In genomic region chr16:7265715-7266114, GRCm38 (mm10) we compare ENCODE assay signal across 19 mouse cellular contexts.
A peak's percentile ranks its signal among the peaks of the same experiment; 100 is the strongest.
DNase-seq lines count a peak whose midpoint lies in the region; ATAC-seq and TF ChIP-seq lines count a peak whose summit lies in the region.
"Had no signal": no experiment of that assay in that cellular context is flagged by ENCODE, and none has a peak within 500 bp of the region (broad histone marks: within the 10 kb centered on the region; RNA-seq: fewer than 3 reads in every experiment).

No protein-coding gene starts in this region.

- H3K27ac ChIP-seq in embryonic facial prominence, embryonic 14.5 days (replicated peaks; ENCODE audit: low read depth, low read length) = no peak overlapping the region
- no peak overlapping the region for H3K27ac ChIP-seq in embryonic facial prominence, embryonic 10.5 days (replicated peaks)
- H3K27ac ChIP-seq in hindbrain, postnatal 0 days = no peak overlapping the region
- H3K27ac ChIP-seq in hindbrain, embryonic 11.5 days (ENCODE audit: low read depth, low read length) = no peak overlapping the region
- H3K27ac ChIP-seq: stomach, embryonic 15.5 days had no signal

- no peaks in the 10 kb centered on the region for H3K9me3 ChIP-seq in embryonic facial prominence, embryonic 14.5 days (ENCODE audit: control insufficient read depth, low read length)
- H3K9me3 ChIP-seq in embryonic facial prominence, embryonic 10.5 days = no peaks in the 10 kb centered on the region
- no peaks in the 10 kb centered on the region for H3K9me3 ChIP-seq in hindbrain, postnatal 0 days (ENCODE audit: low read length)
- no peaks in the 10 kb centered on the region for H3K9me3 ChIP-seq in hindbrain, embryonic 11.5 days (ENCODE audit: control insufficient read depth, low read length)
- H3K9me3 ChIP-seq: stomach, embryonic 15.5 days had no signal

- no peaks in the 10 kb centered on the region for H3K27me3 ChIP-seq in embryonic facial prominence, embryonic 14.5 days (replicated peaks; ENCODE audit: control insufficient read depth, insufficient read depth, low read length)
- no peaks in the 10 kb centered on the region for H3K27me3 ChIP-seq in embryonic facial prominence, embryonic 10.5 days (replicated peaks; ENCODE audit: low read depth, poor library complexity, severe bottlenecking)
- no peaks in the 10 kb centered on the region for H3K27me3 ChIP-seq in hindbrain, postnatal 0 days (ENCODE audit: insufficient read depth, low read length)
- no peaks in the 10 kb centered on the region for H3K27me3 ChIP-seq in hindbrain, embryonic 11.5 days (ENCODE audit: control insufficient read depth, insufficient read depth, low read length)
- H3K27me3 ChIP-seq: stomach, embryonic 15.5 days had no signal

- H3K4me3 ChIP-seq in embryonic facial prominence, embryonic 14.5 days (ENCODE audit: low read depth, low read length) = no peak overlapping the region
- no peak overlapping the region for H3K4me3 ChIP-seq in embryonic facial prominence, embryonic 10.5 days
- no peak overlapping the region for H3K4me3 ChIP-seq in hindbrain, postnatal 0 days (ENCODE audit: low read length)
- no peak overlapping the region for H3K4me3 ChIP-seq in hindbrain, embryonic 11.5 days (ENCODE audit: low read depth, low read length)
- H3K4me3 ChIP-seq: stomach, embryonic 15.5 days had no signal

- no peak overlapping the region for H3K4me2 ChIP-seq in embryonic facial prominence, embryonic 14.5 days (ENCODE audit: low read depth, low read length)
- H3K4me2 ChIP-seq in hindbrain, postnatal 0 days (ENCODE audit: low read depth, low read length) = no peak overlapping the region
- no peak overlapping the region for H3K4me2 ChIP-seq in hindbrain, embryonic 11.5 days (replicated peaks; ENCODE audit: low read depth, low read length)
- H3K4me2 ChIP-seq: heart, embryonic 11.5 days; stomach, embryonic 15.5 days had no signal

- ATAC-seq in embryonic facial prominence, embryonic 14.5 days (ENCODE audit: low read depth) = peak; percentile 18; the same call in 1 of the 2 replicates
- ATAC-seq in hindbrain, postnatal 0 days = no peak
- no peak for ATAC-seq in hindbrain, embryonic 11.5 days (ENCODE audit: low FRiP score)
- ATAC-seq: CD4-positive, CD25-positive, alpha-beta regulatory T cell, adult 4 months had no signal

- TF ChIP-seq CTCF in hindbrain, postnatal 0 days (IDR thresholded peaks at IDR 0.05; ENCODE audit: low read depth) = no peak

- no peak overlapping the region for H3K9ac ChIP-seq in embryonic facial prominence, embryonic 14.5 days (ENCODE audit: low read depth, low read length)
- H3K9ac ChIP-seq in hindbrain, postnatal 0 days (replicated peaks; ENCODE audit: low read length) = no peak overlapping the region
- H3K9ac ChIP-seq in hindbrain, embryonic 11.5 days (ENCODE audit: low read depth, low read length) = no peak overlapping the region
- H3K9ac ChIP-seq: stomach, embryonic 15.5 days had no signal

- DNase-seq in embryonic facial prominence, embryonic 14.5 days (ENCODE audit: low spot score) = peak; percentile 51
- no peak for DNase-seq in embryonic facial prominence, embryonic 10.5 days (ENCODE audit: low spot score)
- peak; percentile 32 for DNase-seq in hindbrain, postnatal 0 days (ENCODE audit: low spot score)
- DNase-seq in hindbrain, embryonic 11.5 days (ENCODE audit: low spot score) = no peak
- peak; percentile 28 for DNase-seq in right cerebral cortex, adult 18-20 months
- no peak for DNase-seq in right cerebral cortex, adult 2 months (ENCODE audit: low spot score in 2 of 2)
- no peak for DNase-seq in left cerebral cortex, adult 8-10 months (ENCODE audit: low spot score in 2 of 2)
- DNase-seq: adrenal gland, adult 8-10 months; cerebellum, adult 9-10 months; gastrocnemius, postnatal 14 days; heart, adult 11 months; kidney, adult 11 months; layer of hippocampus, adult 9-11 months; left cerebral cortex, postnatal 4 days; lung, postnatal 4 days; thymus, postnatal 25 days had no signal

- H3K36me3 ChIP-seq in embryonic facial prominence, embryonic 14.5 days (ENCODE audit: control insufficient read depth, insufficient read depth, low read length) = no peaks in the 10 kb centered on the region
- H3K36me3 ChIP-seq in embryonic facial prominence, embryonic 10.5 days (replicated peaks) = no peaks in the 10 kb centered on the region
- H3K36me3 ChIP-seq in hindbrain, postnatal 0 days (ENCODE audit: insufficient read depth, low read length) = no peaks in the 10 kb centered on the region
- H3K36me3 ChIP-seq in hindbrain, embryonic 11.5 days (ENCODE audit: control insufficient read depth, insufficient read depth, low read length) = no peaks in the 10 kb centered on the region
- H3K36me3 ChIP-seq: stomach, embryonic 15.5 days had no signal

- 0 out of 2 replicates have a peak, but pooled peaks cover 2% of the 10 kb centered on the region for H3K4me1 ChIP-seq in embryonic facial prominence, embryonic 14.5 days (ENCODE audit: control insufficient read depth, insufficient read depth, low read length)
- H3K4me1 ChIP-seq in embryonic facial prominence, embryonic 10.5 days = no peaks in the 10 kb centered on the region
- H3K4me1 ChIP-seq in hindbrain, postnatal 0 days (ENCODE audit: insufficient read depth, low read length) = no peaks in the 10 kb centered on the region
- no peaks in the 10 kb centered on the region for H3K4me1 ChIP-seq in hindbrain, embryonic 11.5 days (replicated peaks; ENCODE audit: control insufficient read depth, insufficient read depth, low read length)
- H3K4me1 ChIP-seq: stomach, embryonic 15.5 days had no signal

Comparison
In these comparisons a context has a peak if more than half of its experiments do, and no peak if none do; other contexts are left out.
1. DNase-seq: peak in embryonic facial prominence, embryonic 14.5 days (single experiment), hindbrain, postnatal 0 days (single experiment) and right cerebral cortex, adult 18-20 months (single experiment); none in embryonic facial prominence, embryonic 10.5 days (single experiment), hindbrain, embryonic 11.5 days (single experiment), right cerebral cortex, adult 2 months (0 of 2) and left cerebral cortex, adult 8-10 months (0 of 2).